Mouse (Mus musculus): ENCODE results near the gene Uap1. TPM values are rescaled to one million over a fixed set of nuclear protein-coding genes. Genes with fewer than 3 reads are reported as not detected.

Uap1 gene
- 54.8 and 57.9 TPM in 2 replicates for polyA plus RNA-seq (2015; fragmentation: Nextera tagmentation; extraction: Ambion mirVana)

- H3K36me3 ChIP-seq (ENCODE audit: insufficient read depth, low read length): no peaks in the 10 kb centered on the region
- peak within 1 kb of the TSS; percentile 75 for H3K4me2 ChIP-seq (replicated peaks; ENCODE audit: low read depth, low read length)
- peak; percentile 99 for ATAC-seq (ENCODE audit: low FRiP score, low TSS enrichment)
- peak within 1 kb of the TSS; percentile 87 for H3K27ac ChIP-seq (ENCODE audit: low read length)
- peak within 1 kb of the TSS; percentile 90 for H3K4me3 ChIP-seq (ENCODE audit: low read length)
- H3K4me1 ChIP-seq (ENCODE audit: insufficient read depth, low read length): peaks cover 6% of the 10 kb centered on the region
- under 1% methylated on average over 51 of the region's 52 CpGs for WGBS
- H3K9me3 ChIP-seq (ENCODE audit: low read length): no peaks in the 10 kb centered on the region
- H3K9ac ChIP-seq (replicated peaks; ENCODE audit: low read length): peak within 1 kb of the TSS; percentile 92
- H3K27me3 ChIP-seq (ENCODE audit: insufficient read depth, low read length): no peaks in the 10 kb centered on the region
Observed at GRCm38 (mm10) chr1:170174814-170175332, at the start of gene Uap1. Uap1 (minus strand) TSS chr1:170174957.

GRCm38 (mm10) chr1:170223276-170223675, 48.5 kb upstream of the Uap1 start:
- ATAC-seq (ENCODE audit: low FRiP score, low TSS enrichment): no peak
- no peak overlapping the region for H3K9ac ChIP-seq (replicated peaks; ENCODE audit: low read length)
- H3K4me3 ChIP-seq (ENCODE audit: low read length): no peak overlapping the region
- H3K4me1 ChIP-seq (ENCODE audit: insufficient read depth, low read length): no peaks in the 10 kb centered on the region
- 83% methylated on average over 2 of the region's 2 CpGs for WGBS
- no peaks in the 10 kb centered on the region for H3K36me3 ChIP-seq (ENCODE audit: insufficient read depth, low read length)
- no peak overlapping the region for H3K27ac ChIP-seq (ENCODE audit: low read length)
- no peak overlapping the region for H3K4me2 ChIP-seq (replicated peaks; ENCODE audit: low read depth, low read length)
- no peaks in the 10 kb centered on the region for H3K9me3 ChIP-seq (ENCODE audit: low read length)
- H3K27me3 ChIP-seq (ENCODE audit: insufficient read depth, low read length): no peaks in the 10 kb centered on the region

- no peaks in the 10 kb centered on the region for H3K27me3 ChIP-seq (ENCODE audit: insufficient read depth, low read length)
- H3K4me1 ChIP-seq (ENCODE audit: insufficient read depth, low read length): no peaks in the 10 kb centered on the region
- no peak for ATAC-seq (ENCODE audit: low FRiP score, low TSS enrichment)
- H3K36me3 ChIP-seq (ENCODE audit: insufficient read depth, low read length): no peaks in the 10 kb centered on the region
- no peak overlapping the region for H3K4me2 ChIP-seq (replicated peaks; ENCODE audit: low read depth, low read length)
- no peak overlapping the region for H3K27ac ChIP-seq (ENCODE audit: low read length)
- H3K9me3 ChIP-seq (ENCODE audit: low read length): no peaks in the 10 kb centered on the region
- no peak overlapping the region for H3K4me3 ChIP-seq (ENCODE audit: low read length)
- no peak overlapping the region for H3K9ac ChIP-seq (replicated peaks; ENCODE audit: low read length)
Observed at GRCm38 (mm10) chr1:170220351-170220750, 45.6 kb upstream of the Uap1 start.

DNA sequence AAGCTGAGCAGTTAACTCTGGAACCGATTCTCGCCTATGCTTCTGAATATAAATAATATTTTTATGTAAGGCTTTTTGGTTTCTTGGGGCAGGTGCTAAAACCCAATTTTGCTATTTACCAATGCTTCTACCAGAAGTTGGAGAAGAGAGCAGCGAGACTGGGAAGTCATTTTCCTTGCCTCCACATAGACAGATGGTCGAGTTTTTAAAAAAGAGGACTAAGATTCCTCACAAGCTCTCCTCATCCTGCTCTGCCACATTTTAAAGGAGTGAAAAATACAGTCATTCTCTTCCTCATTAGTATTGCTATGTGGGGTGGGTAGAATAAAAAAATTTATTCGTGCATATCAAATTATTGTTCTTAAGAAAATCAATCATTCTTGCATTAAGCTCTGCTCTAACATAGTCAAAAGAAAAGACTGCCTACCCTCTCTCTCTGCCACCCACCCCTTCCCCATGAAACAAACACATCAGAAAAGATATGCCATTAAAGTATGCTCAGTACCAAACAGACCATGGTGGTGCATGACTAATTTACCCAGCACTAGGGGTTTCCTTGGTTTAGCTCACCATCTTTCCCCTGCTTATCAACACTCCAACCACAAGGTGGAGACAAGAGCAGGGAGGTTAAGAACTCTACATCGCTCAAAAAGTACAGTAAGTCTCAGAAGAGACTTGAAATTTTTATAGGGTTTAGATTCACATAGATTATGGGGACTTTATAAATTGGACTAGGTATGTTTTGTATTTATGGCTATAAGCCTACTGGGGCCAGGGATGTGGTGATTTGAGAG, 43.5 kb upstream of the Uap1 start:
- no peaks in the 10 kb centered on the region for H3K9me3 ChIP-seq (ENCODE audit: low read length)
- no peak overlapping the region for H3K9ac ChIP-seq (replicated peaks; ENCODE audit: low read length)
- no peak overlapping the region for H3K27ac ChIP-seq (ENCODE audit: low read length)
- no peak overlapping the region for H3K4me2 ChIP-seq (replicated peaks; ENCODE audit: low read depth, low read length)
- H3K36me3 ChIP-seq (ENCODE audit: insufficient read depth, low read length): no peaks in the 10 kb centered on the region
- ATAC-seq (ENCODE audit: low FRiP score, low TSS enrichment): no peak
- H3K27me3 ChIP-seq (ENCODE audit: insufficient read depth, low read length): no peaks in the 10 kb centered on the region
- 79% methylated on average over 6 of the region's 6 CpGs for WGBS
- no peak overlapping the region for H3K4me3 ChIP-seq (ENCODE audit: low read length)
- H3K4me1 ChIP-seq (ENCODE audit: insufficient read depth, low read length): peaks cover 9% of the 10 kb centered on the region

- Histone ChIP-seq H3K4me2 (replicated peaks; ENCODE audit: low read depth, low read length) (peak overlapping the region; percentile 81), H3K27ac (ENCODE audit: low read length) (no peak overlapping the region), H3K9ac (replicated peaks; ENCODE audit: low read length) (peak overlapping the region; percentile 97), H3K9me3 (ENCODE audit: low read length) (no peaks in the 10 kb centered on the region), H3K4me1 (ENCODE audit: insufficient read depth, low read length) (peaks cover 11% of the 10 kb centered on the region), H3K36me3 (ENCODE audit: insufficient read depth, low read length) (peaks cover 9% of the 10 kb centered on the region; the same call in 1 of the 2 replicates), H3K4me3 (ENCODE audit: low read length) (peak overlapping the region; percentile 88), H3K27me3 (ENCODE audit: insufficient read depth, low read length) (no peaks in the 10 kb centered on the region)
- ATAC-seq (ENCODE audit: low FRiP score, low TSS enrichment): no peak
- 72% methylated on average over 3 of the region's 3 CpGs for WGBS
Observed at GRCm38 (mm10) chr1:170215590-170215989, 40.8 kb upstream of the Uap1 start.

GRCm38 (mm10) chr1:170214757-170215522, 40.2 kb upstream of the Uap1 start, which contains the start of gene Uhmk1:
Uhmk1 (minus strand) TSS chr1:170215397.
- Histone ChIP-seq H3K4me2 (replicated peaks; ENCODE audit: low read depth, low read length) (peak within 1 kb of the TSS; percentile 81), H3K9ac (replicated peaks; ENCODE audit: low read length) (peak within 1 kb of the TSS; percentile 97), H3K36me3 (ENCODE audit: insufficient read depth, low read length) (peaks cover 12% of the 10 kb centered on the region), H3K9me3 (ENCODE audit: low read length) (no peaks in the 10 kb centered on the region), H3K4me1 (ENCODE audit: insufficient read depth, low read length) (peaks cover 11% of the 10 kb centered on the region), H3K27me3 (ENCODE audit: insufficient read depth, low read length) (no peaks in the 10 kb centered on the region), H3K4me3 (ENCODE audit: low read length) (peak within 1 kb of the TSS; percentile 88), H3K27ac (ENCODE audit: low read length) (peak within 1 kb of the TSS; percentile 73)
- ATAC-seq (ENCODE audit: low FRiP score, low TSS enrichment): peak; percentile 99
- under 1% methylated on average over 67 of the region's 70 CpGs for WGBS

- Histone ChIP-seq H3K4me1 (ENCODE audit: insufficient read depth, low read length) (peaks cover 11% of the 10 kb centered on the region), H3K9ac (replicated peaks; ENCODE audit: low read length) (peak overlapping the region; percentile 97), H3K27ac (ENCODE audit: low read length) (no peak overlapping the region; the same call in 1 of the 2 replicates), H3K27me3 (ENCODE audit: insufficient read depth, low read length) (no peaks in the 10 kb centered on the region), H3K4me3 (ENCODE audit: low read length) (peak overlapping the region; percentile 88), H3K36me3 (ENCODE audit: insufficient read depth, low read length) (peaks cover 12% of the 10 kb centered on the region), H3K4me2 (replicated peaks; ENCODE audit: low read depth, low read length) (peak overlapping the region; percentile 81), H3K9me3 (ENCODE audit: low read length) (no peaks in the 10 kb centered on the region)
- ATAC-seq (ENCODE audit: low FRiP score, low TSS enrichment): no peak
- 37% methylated on average over 7 of the region's 7 CpGs for WGBS
Observed at GRCm38 (mm10) chr1:170214383-170214756, 39.6 kb upstream of the Uap1 start.

DNA sequence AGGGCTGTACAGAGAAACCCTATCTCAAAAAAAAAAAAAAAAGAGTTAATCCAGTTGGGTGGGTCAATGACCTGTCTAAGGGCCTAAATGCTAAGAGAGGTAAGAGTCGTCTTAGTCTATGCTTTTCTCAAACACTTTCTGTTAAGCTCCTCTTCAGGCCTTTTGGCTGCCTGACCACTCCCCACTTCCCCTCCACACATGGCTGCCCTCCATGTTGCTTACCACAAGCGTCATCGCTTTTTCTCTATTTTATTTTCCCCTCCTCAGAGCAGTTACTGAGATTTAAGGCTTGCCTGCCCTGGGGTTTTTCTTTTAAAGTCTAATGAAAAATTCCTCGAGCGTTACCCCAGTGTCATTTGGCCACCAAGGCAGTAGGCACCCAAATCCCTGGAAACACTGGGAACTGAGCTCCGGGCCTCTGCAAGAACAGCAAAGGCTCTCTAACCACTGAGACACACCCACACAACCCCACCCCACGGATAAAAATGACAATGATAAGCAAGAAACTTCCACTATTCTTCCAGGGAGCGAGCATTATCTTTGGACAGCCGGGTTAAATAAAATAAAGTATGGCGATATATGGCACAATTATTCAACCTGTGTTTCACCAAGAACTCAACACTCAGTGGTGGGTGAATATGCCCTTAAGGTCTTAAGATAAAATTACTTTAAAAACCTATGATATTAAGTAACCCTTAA, 38.6 kb upstream of the Uap1 start:
- Histone ChIP-seq H3K36me3 (ENCODE audit: insufficient read depth, low read length) (peaks cover 20% of the 10 kb centered on the region), H3K9me3 (ENCODE audit: low read length) (no peaks in the 10 kb centered on the region), H3K4me3 (ENCODE audit: low read length) (no peak overlapping the region), H3K4me1 (ENCODE audit: insufficient read depth, low read length) (peaks cover 11% of the 10 kb centered on the region), H3K27ac (ENCODE audit: low read length) (no peak overlapping the region), H3K9ac (replicated peaks; ENCODE audit: low read length) (no peak overlapping the region), H3K4me2 (replicated peaks; ENCODE audit: low read depth, low read length) (no peak overlapping the region; the same call in 1 of the 2 replicates), H3K27me3 (ENCODE audit: insufficient read depth, low read length) (no peaks in the 10 kb centered on the region)
- ATAC-seq (ENCODE audit: low FRiP score, low TSS enrichment): no peak
- WGBS: 79% methylated on average over 10 of the region's 10 CpGs

DNA sequence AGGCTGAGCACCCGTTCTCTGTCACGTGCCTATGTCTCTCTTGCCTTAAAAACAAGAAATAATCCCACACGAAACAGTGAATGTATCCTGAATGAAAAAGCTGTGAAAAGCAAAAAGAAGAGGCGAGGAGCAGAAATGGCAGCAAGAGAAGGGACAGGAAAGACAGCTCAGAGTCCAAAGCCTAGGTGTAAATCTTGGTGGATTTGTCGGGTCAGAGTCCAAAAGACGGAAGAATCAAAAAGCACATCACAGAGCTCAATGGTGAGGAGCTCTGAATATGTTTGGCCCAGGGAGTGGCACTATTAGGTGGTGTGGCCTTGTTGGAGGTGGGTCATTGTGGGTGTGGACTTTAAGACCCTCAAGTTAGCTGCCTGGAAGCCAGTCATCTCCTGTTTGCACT, 31.6 kb upstream of the Uap1 start:
- H3K4me2 ChIP-seq (replicated peaks; ENCODE audit: low read depth, low read length): no peak overlapping the region
- no peak for ATAC-seq (ENCODE audit: low FRiP score, low TSS enrichment)

More for the DNA sequence above, 31.6 kb upstream of the Uap1 start:
- Histone ChIP-seq H3K9ac (replicated peaks; ENCODE audit: low read length) (no peak overlapping the region), H3K4me1 (ENCODE audit: insufficient read depth, low read length) (no peaks in the 10 kb centered on the region), H3K9me3 (ENCODE audit: low read length) (peaks cover 4% of the 10 kb centered on the region), H3K36me3 (ENCODE audit: insufficient read depth, low read length) (peaks cover 48% of the 10 kb centered on the region), H3K27ac (ENCODE audit: low read length) (no peak overlapping the region), H3K4me3 (ENCODE audit: low read length) (no peak overlapping the region), H3K27me3 (ENCODE audit: insufficient read depth, low read length) (no peaks in the 10 kb centered on the region)
- WGBS: 91% methylated on average over 6 of the region's 6 CpGs

Measured in kidney, embryonic 16.5 days (tissue).